Mouse (Mus musculus): ENCODE measurements around the gene Kpna4.

DNA sequence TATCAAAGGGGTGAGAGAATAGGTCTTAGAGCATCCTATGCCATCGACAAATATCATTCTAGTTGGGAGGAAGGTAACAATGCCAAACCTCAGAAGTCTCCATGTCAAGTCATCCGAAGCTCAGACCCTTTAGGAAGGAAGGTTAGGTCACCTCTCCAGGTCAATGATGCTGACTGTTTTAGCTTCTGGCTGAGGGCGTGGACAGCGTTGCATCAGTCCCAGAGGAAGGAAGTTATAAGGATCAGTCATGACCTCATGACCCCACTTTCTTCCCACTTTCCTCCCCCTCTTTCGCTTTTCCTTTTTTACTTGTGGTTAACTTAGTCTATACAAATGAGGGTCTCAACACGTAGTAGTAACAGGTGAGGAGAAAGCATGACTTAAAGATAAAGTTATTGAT lies 36.1 kb upstream of the Kpna4 start:
- TF ChIP-seq CTCF (conservative IDR thresholded peaks at IDR 0.05; ENCODE audit: low read length) (no peak), POU5F1 (IDR thresholded peaks at IDR 0.05; ENCODE audit: borderline replicate concordance, low read length) (no peak), NANOG (IDR thresholded peaks at IDR 0.05; ENCODE audit: borderline replicate concordance, low read length) (no peak)

All from E14TG2a.4 (cell line).